Mouse (Mus musculus): ENCODE data around the gene Hip1r. TPM values are rescaled to one million over a fixed set of nuclear protein-coding genes. Genes with fewer than 3 reads are reported as not detected.

Hip1r gene
- polyA plus RNA-seq, 1 experiment from 2014 or later, result 28.4 TPM

GRCm38 (mm10) chr5:123982838-123983237, 9.4 kb downstream of the Hip1r start:
- Histone ChIP-seq H3K4me2 (ENCODE audit: low read length) (no peak overlapping the region), H3K36me3 (ENCODE audit: insufficient read depth, low read length) (no peaks in the 10 kb centered on the region), H3K27ac (no peak overlapping the region), H3K27me3 (ENCODE audit: insufficient read depth, low read length) (no peaks in the 10 kb centered on the region), H3K9ac (ENCODE audit: low read depth, low read length) (no peak overlapping the region), H3K4me3 (replicated peaks; ENCODE audit: low read depth, low read length) (no peak overlapping the region), H3K9me3 (replicated peaks; ENCODE audit: low read length) (no peaks in the 10 kb centered on the region), H3K4me1 (replicated peaks; ENCODE audit: insufficient read depth, low read length) (0 out of 2 replicates have a peak, but pooled peaks cover 6% of the 10 kb centered on the region)
- no peak for ATAC-seq (replicated peaks; ENCODE audit: low FRiP score, low read depth)
- TF ChIP-seq CTCF (IDR thresholded peaks at IDR 0.05; ENCODE audit: low read depth), result no peak
- 62% methylated on average over 11 of the region's 11 CpGs for WGBS
- DNase-seq (ENCODE audit: low spot score), result no peak

- no peak overlapping the region for H3K4me2 ChIP-seq (ENCODE audit: low read length)
- H3K27me3 ChIP-seq (ENCODE audit: insufficient read depth, low read length), result no peaks in the 10 kb centered on the region
- H3K4me1 ChIP-seq (replicated peaks; ENCODE audit: insufficient read depth, low read length), result 0 out of 2 replicates have a peak, but pooled peaks cover 3% of the 10 kb centered on the region
- H3K36me3 ChIP-seq (ENCODE audit: insufficient read depth, low read length), result no peaks in the 10 kb centered on the region
- H3K9me3 ChIP-seq (replicated peaks; ENCODE audit: low read length), result no peaks in the 10 kb centered on the region
- H3K27ac ChIP-seq, result peak overlapping the region; percentile 31; the same call in 1 of the 2 replicates
- no peak for TF ChIP-seq CTCF (IDR thresholded peaks at IDR 0.05; ENCODE audit: low read depth)
- H3K4me3 ChIP-seq (replicated peaks; ENCODE audit: low read depth, low read length), result no peak overlapping the region
- WGBS, result 54% methylated on average over 9 of the region's 9 CpGs
- no peak for ATAC-seq (replicated peaks; ENCODE audit: low FRiP score, low read depth)
- no peak for DNase-seq (ENCODE audit: low spot score)
- no peak overlapping the region for H3K9ac ChIP-seq (ENCODE audit: low read depth, low read length)
Observed at GRCm38 (mm10) chr5:123985434-123985833, 12.0 kb downstream of the Hip1r start.

DNA sequence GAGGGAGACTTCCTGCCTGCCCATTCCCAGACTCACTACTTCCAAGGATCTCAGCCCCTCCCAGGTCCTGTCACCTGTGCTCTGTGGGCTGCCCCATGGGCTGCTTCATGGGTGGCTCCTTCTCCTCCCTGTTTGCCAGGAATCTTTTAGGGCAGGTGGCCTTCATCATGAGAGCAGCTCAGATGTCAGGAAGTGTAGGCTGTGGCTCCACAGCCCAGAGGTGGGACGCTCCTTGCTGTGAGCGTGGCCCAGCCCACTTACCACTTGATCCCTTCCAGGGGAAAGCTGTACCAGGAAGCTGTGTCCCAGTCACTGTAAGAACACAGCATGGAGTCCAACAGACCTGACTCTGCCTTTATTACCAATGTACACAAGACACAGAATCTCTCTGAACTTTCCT, 13.5 kb downstream of the Hip1r start:
- Histone ChIP-seq H3K9ac (ENCODE audit: low read depth, low read length) (no peak overlapping the region), H3K27ac (0 out of 2 replicates have a peak overlapping the region, but pooled peaks have one; percentile 13), H3K4me2 (ENCODE audit: low read length) (no peak overlapping the region), H3K4me1 (replicated peaks; ENCODE audit: insufficient read depth, low read length) (0 out of 2 replicates have a peak, but pooled peaks cover 3% of the 10 kb centered on the region), H3K4me3 (replicated peaks; ENCODE audit: low read depth, low read length) (no peak overlapping the region), H3K9me3 (replicated peaks; ENCODE audit: low read length) (no peaks in the 10 kb centered on the region), H3K36me3 (ENCODE audit: insufficient read depth, low read length) (0 out of 2 replicates have a peak, but pooled peaks cover 5% of the 10 kb centered on the region), H3K27me3 (ENCODE audit: insufficient read depth, low read length) (no peaks in the 10 kb centered on the region)
- 26% methylated on average over 2 of the region's 2 CpGs for WGBS
- DNase-seq (ENCODE audit: low spot score) (peak; percentile 38), ATAC-seq (replicated peaks; ENCODE audit: low FRiP score, low read depth) (peak; percentile 18; the same call in 1 of the 2 replicates)
- TF ChIP-seq CTCF (IDR thresholded peaks at IDR 0.05; ENCODE audit: low read depth), result no peak

DNA sequence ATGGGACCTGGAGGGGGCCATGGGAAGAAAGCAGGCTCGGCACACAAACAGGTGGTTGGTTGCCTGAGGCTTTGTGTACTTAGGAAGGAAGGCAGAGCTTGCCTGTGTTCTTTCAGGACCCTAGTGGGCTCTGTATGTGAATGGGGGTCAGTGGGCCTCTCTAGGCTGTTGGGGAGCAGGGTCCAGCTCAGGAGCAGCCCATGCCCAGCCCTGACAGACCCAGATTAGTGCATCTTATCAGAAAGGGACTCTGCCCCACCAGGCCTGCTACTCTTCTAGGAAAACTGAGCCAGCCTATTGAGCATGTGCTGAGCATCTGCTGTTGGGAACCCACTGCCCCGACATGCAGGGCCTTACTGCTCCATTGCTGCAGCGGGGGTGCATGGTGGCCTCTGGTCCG, 14.1 kb downstream of the Hip1r start:
- no peak for TF ChIP-seq CTCF (IDR thresholded peaks at IDR 0.05; ENCODE audit: low read depth)
- Histone ChIP-seq H3K27ac (0 out of 2 replicates have a peak overlapping the region, but pooled peaks have one; percentile 44), H3K4me2 (ENCODE audit: low read length) (no peak overlapping the region), H3K4me1 (replicated peaks; ENCODE audit: insufficient read depth, low read length) (0 out of 2 replicates have a peak, but pooled peaks cover 3% of the 10 kb centered on the region), H3K27me3 (ENCODE audit: insufficient read depth, low read length) (no peaks in the 10 kb centered on the region), H3K36me3 (ENCODE audit: insufficient read depth, low read length) (0 out of 2 replicates have a peak, but pooled peaks cover 6% of the 10 kb centered on the region), H3K9me3 (replicated peaks; ENCODE audit: low read length) (no peaks in the 10 kb centered on the region), H3K4me3 (replicated peaks; ENCODE audit: low read depth, low read length) (no peak overlapping the region), H3K9ac (ENCODE audit: low read depth, low read length) (no peak overlapping the region)
- DNase-seq (ENCODE audit: low spot score), result no peak
- ATAC-seq (replicated peaks; ENCODE audit: low FRiP score, low read depth), result no peak
- 74% methylated on average over 4 of the region's 4 CpGs for WGBS

DNA sequence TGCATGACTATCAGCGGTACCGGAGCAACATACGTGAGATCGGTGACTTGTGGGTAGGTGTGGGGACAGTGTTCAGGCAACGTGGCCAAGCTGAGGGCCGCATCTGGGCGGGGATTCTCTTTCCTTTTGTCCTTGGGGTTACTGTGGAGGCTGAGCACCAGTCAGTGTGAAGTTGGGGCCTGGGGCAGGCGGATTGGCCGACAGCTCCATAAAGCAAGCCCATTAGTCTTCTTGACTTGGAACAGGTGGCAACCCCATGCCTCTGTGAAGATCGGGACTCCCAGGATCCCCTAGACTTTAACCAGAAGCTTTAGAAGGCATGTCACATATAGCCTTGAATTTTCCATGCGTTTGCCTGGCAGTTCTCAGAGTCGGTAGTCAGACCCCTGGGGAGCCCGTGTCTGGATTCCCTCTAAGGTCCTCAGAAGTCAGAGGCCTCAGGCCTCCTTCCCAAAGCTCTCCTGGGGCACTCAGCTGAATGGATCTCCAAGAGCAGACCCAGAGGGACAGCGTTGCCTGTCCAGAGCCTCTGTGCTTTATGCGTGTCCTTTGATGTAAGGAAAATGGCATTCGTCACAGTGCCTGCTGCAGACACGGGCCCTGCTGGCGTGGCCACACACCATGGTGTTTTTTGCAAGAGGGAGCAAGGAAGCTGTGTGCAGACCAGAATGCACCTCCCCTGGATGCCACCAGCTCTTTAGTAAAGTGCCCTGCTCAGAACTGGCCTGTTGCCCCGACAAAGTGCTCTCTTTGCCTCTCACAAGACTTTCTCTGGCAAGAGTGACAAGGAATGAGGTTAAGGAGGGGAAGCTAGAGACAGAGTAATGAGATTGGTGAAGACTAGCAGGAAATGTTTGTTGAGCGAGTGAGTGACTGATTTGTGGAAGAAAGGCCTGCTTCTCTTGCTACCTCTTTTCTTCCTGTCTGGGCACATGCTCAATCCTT, 16.8 kb downstream of the Hip1r start:
- H3K4me3 ChIP-seq (replicated peaks; ENCODE audit: low read depth, low read length), result no peak overlapping the region
- H3K9me3 ChIP-seq (replicated peaks; ENCODE audit: low read length), result no peaks in the 10 kb centered on the region
- ATAC-seq (replicated peaks; ENCODE audit: low FRiP score, low read depth) (no peak), DNase-seq (ENCODE audit: low spot score) (no peak)
- TF ChIP-seq CTCF (IDR thresholded peaks at IDR 0.05; ENCODE audit: low read depth), result no peak
- H3K27ac ChIP-seq, result no peak overlapping the region
- H3K4me2 ChIP-seq (ENCODE audit: low read length), result no peak overlapping the region
- H3K27me3 ChIP-seq (ENCODE audit: insufficient read depth, low read length), result no peaks in the 10 kb centered on the region
- 0 out of 2 replicates have a peak, but pooled peaks cover 3% of the 10 kb centered on the region for H3K4me1 ChIP-seq (replicated peaks; ENCODE audit: insufficient read depth, low read length)
- H3K9ac ChIP-seq (ENCODE audit: low read depth, low read length), result no peak overlapping the region
- 66% methylated on average over 20 of the region's 20 CpGs for WGBS
- H3K36me3 ChIP-seq (ENCODE audit: insufficient read depth, low read length), result 0 out of 2 replicates have a peak, but pooled peaks cover 6% of the 10 kb centered on the region

GRCm38 (mm10) chr5:123991321-123991720, 17.9 kb downstream of the Hip1r start:
- Histone ChIP-seq H3K9me3 (replicated peaks; ENCODE audit: low read length) (no peaks in the 10 kb centered on the region), H3K27me3 (ENCODE audit: insufficient read depth, low read length) (no peaks in the 10 kb centered on the region), H3K9ac (ENCODE audit: low read depth, low read length) (no peak overlapping the region), H3K36me3 (ENCODE audit: insufficient read depth, low read length) (0 out of 2 replicates have a peak, but pooled peaks cover 7% of the 10 kb centered on the region), H3K4me3 (replicated peaks; ENCODE audit: low read depth, low read length) (no peak overlapping the region), H3K27ac (no peak overlapping the region), H3K4me2 (ENCODE audit: low read length) (no peak overlapping the region), H3K4me1 (replicated peaks; ENCODE audit: insufficient read depth, low read length) (0 out of 2 replicates have a peak, but pooled peaks cover 3% of the 10 kb centered on the region)
- DNase-seq (ENCODE audit: low spot score) (no peak), ATAC-seq (replicated peaks; ENCODE audit: low FRiP score, low read depth) (no peak)
- 71% methylated on average over 6 of the region's 6 CpGs for WGBS
- no peak for TF ChIP-seq CTCF (IDR thresholded peaks at IDR 0.05; ENCODE audit: low read depth)

All from kidney, postnatal 0 days (tissue).